Mouse (Mus musculus) c-Kit-positive CD71-positive TER-119-positive erythroid progenitor cells, embryonic 14.5 days (primary cell): ENCODE measurements around the gene Cryz.

Experiments
- DNase-seq: peaks from one replicate; pipeline ENCODE4 v3.0.0-alpha.2; 2013; ENCODE audit warnings: low spot score

Gene Cryz

DNA sequence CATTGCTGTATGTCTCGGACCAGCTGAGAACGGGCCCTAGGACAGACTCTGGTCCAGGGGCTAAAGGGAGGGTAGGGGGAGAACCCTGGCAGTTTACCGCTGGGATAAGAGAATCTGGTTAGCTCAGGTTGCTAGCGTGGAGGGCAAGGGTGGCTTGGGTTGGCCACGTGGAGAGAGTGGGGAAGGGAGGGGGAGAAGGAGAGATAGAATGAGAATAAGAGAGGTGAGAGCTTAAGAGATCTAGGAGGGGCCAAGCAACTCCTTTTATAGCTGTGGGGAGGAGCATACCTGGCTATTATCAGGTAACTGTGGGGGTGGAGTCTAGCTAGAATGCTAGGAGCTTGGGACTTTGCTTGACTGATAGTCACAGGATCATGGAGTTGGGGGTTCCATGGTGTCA lies 74.5 kb downstream of the Cryz start:
- DNase-seq: no peak
